Mouse (Mus musculus): ENCODE data around the gene Tbc1d17. TPM values are rescaled to one million over a fixed set of nuclear protein-coding genes. Genes with fewer than 3 reads are reported as not detected.

The Tbc1d17 gene
- polyA plus RNA-seq, 1 experiment from 2014 or later, result 55.1 TPM

DNA sequence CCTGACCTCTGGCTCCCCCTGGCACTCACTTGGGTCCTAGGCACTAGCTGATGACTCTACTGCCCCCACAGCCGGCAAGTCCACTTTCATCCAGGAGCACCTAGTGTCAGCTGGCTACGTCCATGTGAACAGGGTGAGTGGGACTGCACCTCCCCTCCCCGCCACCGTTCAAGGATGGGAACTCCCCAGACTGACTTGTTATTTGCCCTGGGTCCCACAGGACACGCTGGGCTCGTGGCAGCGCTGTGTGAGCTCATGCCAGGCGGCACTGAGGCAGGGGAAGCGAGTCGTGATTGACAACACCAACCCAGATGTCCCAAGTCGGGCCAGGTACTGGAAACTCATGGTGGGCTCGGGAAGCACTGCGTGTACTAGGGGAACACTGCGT lies 12.5 kb upstream of the Tbc1d17 start:
- Histone ChIP-seq H3K4me3 (ENCODE audit: low read depth, low read length) (no peak overlapping the region), H3K9ac (replicated peaks; ENCODE audit: low read length) (no peak overlapping the region), H3K27me3 (ENCODE audit: control insufficient read depth, insufficient read depth, low read length) (no peaks in the 10 kb centered on the region), H3K9me3 (replicated peaks; ENCODE audit: control insufficient read depth, low read length) (no peaks in the 10 kb centered on the region), H3K4me1 (ENCODE audit: control insufficient read depth, insufficient read depth, low read length) (no peaks in the 10 kb centered on the region; the same call in 1 of the 2 replicates), H3K4me2 (ENCODE audit: low read depth, low read length) (no peak overlapping the region), H3K27ac (replicated peaks; ENCODE audit: low read depth, low read length) (no peak overlapping the region), H3K36me3 (replicated peaks; ENCODE audit: control insufficient read depth, insufficient read depth, low read depth, low read length) (peaks cover 23% of the 10 kb centered on the region)
- WGBS, result 80% methylated on average over 14 of the region's 14 CpGs
- DNase-seq (ENCODE audit: low spot score), result no peak
- no peak for ATAC-seq (replicated peaks; ENCODE audit: insufficient number of reproducible peaks, low FRiP score, low TSS enrichment, low read depth)

DNA sequence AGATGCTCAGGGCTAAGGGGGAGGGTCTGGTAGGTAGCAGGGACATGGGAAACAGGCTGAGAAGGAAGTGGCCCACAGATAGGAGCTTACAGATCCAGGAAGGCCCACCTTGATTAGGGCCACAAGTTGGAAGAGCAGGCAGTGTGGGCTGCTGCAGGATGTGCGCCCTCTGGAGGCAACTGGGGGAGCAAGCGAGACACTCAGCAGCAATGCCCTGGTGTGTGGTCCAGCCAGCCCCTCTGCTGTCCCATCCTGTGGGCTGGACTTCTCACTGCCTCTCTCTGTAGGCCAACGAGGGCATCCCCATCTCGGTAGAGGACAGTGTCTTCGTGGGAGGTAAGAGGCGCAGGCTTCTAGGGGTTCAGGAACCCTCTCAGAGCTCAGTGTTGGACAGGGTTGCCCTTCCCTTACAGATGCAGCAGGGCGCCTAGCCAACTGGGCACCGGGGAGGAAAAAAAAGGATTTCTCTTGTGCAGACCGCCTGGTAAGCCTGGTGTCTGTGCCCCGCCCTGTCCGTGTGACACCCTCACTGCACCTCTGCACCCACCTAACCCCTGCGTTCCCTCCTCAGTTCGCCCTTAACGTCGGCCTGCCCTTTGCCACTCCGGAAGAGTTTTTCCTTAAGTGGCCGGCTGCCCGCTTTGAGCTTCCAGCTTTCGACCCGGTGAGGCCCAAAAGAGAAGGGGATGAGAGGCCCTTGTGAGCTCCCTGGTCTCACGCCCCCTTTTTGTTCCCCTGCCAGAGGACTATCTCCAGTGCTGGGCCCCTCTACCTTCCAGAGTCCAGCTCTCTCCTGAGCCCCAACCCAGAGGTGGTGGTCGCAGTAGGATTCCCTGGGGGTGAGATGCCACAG lies 11.9 kb upstream of the Tbc1d17 start:
- Histone ChIP-seq H3K27me3 (ENCODE audit: control insufficient read depth, insufficient read depth, low read length) (no peaks in the 10 kb centered on the region), H3K4me3 (ENCODE audit: low read depth, low read length) (no peak overlapping the region), H3K4me1 (ENCODE audit: control insufficient read depth, insufficient read depth, low read length) (no peaks in the 10 kb centered on the region; the same call in 1 of the 2 replicates), H3K27ac (replicated peaks; ENCODE audit: low read depth, low read length) (peak overlapping the region; percentile 59; the same call in 1 of the 2 replicates), H3K9ac (replicated peaks; ENCODE audit: low read length) (0 out of 2 replicates have a peak overlapping the region, but pooled peaks have one; percentile 9), H3K9me3 (replicated peaks; ENCODE audit: control insufficient read depth, low read length) (no peaks in the 10 kb centered on the region), H3K4me2 (ENCODE audit: low read depth, low read length) (no peak overlapping the region), H3K36me3 (replicated peaks; ENCODE audit: control insufficient read depth, insufficient read depth, low read depth, low read length) (peaks cover 23% of the 10 kb centered on the region)
- 62% methylated on average over 22 of the region's 22 CpGs for WGBS
- DNase-seq (ENCODE audit: low spot score) (peak; percentile 78), ATAC-seq (replicated peaks; ENCODE audit: insufficient number of reproducible peaks, low FRiP score, low TSS enrichment, low read depth) (peak; percentile 23; the same call in 1 of the 2 replicates)

DNA sequence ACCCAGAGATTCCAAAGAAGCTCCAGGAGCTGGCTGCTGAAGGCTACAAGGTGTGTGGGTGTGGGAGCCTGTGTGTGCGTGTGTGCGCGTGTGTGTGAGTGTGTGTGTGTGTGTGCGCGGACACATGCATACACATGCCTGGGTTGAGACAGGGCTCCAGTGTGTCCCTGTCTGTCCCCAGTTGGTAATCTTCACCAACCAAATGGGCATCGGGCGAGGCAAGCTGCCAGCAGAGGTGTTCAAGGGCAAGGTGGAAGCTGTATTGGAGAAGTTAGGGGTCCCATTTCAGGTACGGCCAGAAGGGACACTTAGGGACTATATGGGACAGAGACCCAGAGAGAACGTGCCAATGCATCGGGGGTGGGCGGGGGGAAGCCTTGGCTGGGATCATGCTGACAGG lies 11.0 kb upstream of the Tbc1d17 start:
- H3K4me1 ChIP-seq (ENCODE audit: control insufficient read depth, insufficient read depth, low read length), result peaks cover 3% of the 10 kb centered on the region
- H3K27ac ChIP-seq (replicated peaks; ENCODE audit: low read depth, low read length), result no peak overlapping the region
- H3K27me3 ChIP-seq (ENCODE audit: control insufficient read depth, insufficient read depth, low read length), result no peaks in the 10 kb centered on the region
- no peaks in the 10 kb centered on the region for H3K9me3 ChIP-seq (replicated peaks; ENCODE audit: control insufficient read depth, low read length)
- no peak overlapping the region for H3K9ac ChIP-seq (replicated peaks; ENCODE audit: low read length)
- H3K4me3 ChIP-seq (ENCODE audit: low read depth, low read length), result no peak overlapping the region
- ATAC-seq (replicated peaks; ENCODE audit: insufficient number of reproducible peaks, low FRiP score, low TSS enrichment, low read depth) (no peak), DNase-seq (ENCODE audit: low spot score) (no peak)
- H3K4me2 ChIP-seq (ENCODE audit: low read depth, low read length), result no peak overlapping the region
- 88% methylated on average over 11 of the region's 11 CpGs for WGBS
- peaks cover 21% of the 10 kb centered on the region for H3K36me3 ChIP-seq (replicated peaks; ENCODE audit: control insufficient read depth, insufficient read depth, low read depth, low read length)

DNA sequence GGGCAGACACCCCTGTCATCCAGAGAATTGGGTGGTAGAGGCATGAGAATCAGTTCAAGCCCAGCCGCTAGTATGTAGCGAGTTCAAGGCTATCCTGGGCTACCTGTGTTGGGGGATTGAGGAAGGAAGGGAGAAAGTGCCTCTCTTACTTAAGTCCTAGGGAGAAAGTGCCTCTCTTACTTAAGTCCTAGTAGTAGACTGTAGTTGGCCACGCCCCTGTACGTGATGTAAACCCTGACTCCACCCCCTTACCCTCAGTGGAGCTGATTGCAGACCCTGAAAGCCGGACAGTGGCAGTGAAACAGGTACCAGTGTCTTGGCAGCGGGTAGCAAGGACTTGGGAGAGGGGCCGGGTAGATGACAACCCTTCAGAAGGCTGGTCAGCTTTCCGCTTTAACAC lies 9.0 kb upstream of the Tbc1d17 start:
- H3K9me3 ChIP-seq (replicated peaks; ENCODE audit: control insufficient read depth, low read length), result no peaks in the 10 kb centered on the region
- H3K27ac ChIP-seq (replicated peaks; ENCODE audit: low read depth, low read length), result no peak overlapping the region
- WGBS, result 22% methylated on average over 8 of the region's 8 CpGs
- H3K4me1 ChIP-seq (ENCODE audit: control insufficient read depth, insufficient read depth, low read length), result peaks cover 8% of the 10 kb centered on the region
- H3K4me2 ChIP-seq (ENCODE audit: low read depth, low read length), result peak overlapping the region; percentile 90
- H3K4me3 ChIP-seq (ENCODE audit: low read depth, low read length), result peak overlapping the region; percentile 73
- ATAC-seq (replicated peaks; ENCODE audit: insufficient number of reproducible peaks, low FRiP score, low TSS enrichment, low read depth) (no peak), DNase-seq (ENCODE audit: low spot score) (peak; percentile 53)
- no peaks in the 10 kb centered on the region for H3K27me3 ChIP-seq (ENCODE audit: control insufficient read depth, insufficient read depth, low read length)
- H3K36me3 ChIP-seq (replicated peaks; ENCODE audit: control insufficient read depth, insufficient read depth, low read depth, low read length), result peaks cover 8% of the 10 kb centered on the region
- peak overlapping the region; percentile 87 for H3K9ac ChIP-seq (replicated peaks; ENCODE audit: low read length)

DNA sequence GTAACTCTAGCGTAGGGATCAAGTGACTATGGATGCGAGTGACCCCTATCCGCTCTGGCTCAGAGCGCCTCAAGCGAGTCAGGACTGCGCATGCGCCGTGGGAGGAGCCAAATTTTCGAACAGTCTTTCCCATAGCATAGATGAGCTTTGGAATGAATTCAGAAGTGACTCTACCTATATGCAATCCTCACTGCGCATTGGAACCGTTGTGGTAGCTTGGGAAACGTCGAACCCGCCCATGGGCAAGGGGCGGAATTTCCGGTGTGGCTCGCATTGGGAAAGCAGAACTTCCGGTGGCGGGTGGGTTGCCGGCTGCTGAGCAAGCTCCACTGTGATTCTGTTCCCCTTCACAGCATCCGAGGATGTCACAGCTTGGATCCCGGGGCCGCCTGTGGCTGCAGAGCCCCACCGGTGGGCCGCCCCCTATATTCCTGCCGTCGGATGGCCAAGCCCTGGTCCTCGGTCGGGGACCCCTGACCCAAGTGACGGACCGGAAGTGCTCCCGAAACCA lies 8.2 kb upstream of the Tbc1d17 start, which contains the start of gene Pnkp:
Gene Pnkp, plus strand, starts transcription at position 98 of the 511 bp plus-strand sequence.
- peak; percentile 30; the same call in 1 of the 2 replicates for ATAC-seq (replicated peaks; ENCODE audit: insufficient number of reproducible peaks, low FRiP score, low TSS enrichment, low read depth)
- Histone ChIP-seq H3K4me1 (ENCODE audit: control insufficient read depth, insufficient read depth, low read length) (peaks cover 8% of the 10 kb centered on the region), H3K4me2 (ENCODE audit: low read depth, low read length) (peak within 1 kb of the TSS; percentile 90), H3K27ac (replicated peaks; ENCODE audit: low read depth, low read length) (peak within 1 kb of the TSS; percentile 63), H3K4me3 (ENCODE audit: low read depth, low read length) (peak within 1 kb of the TSS; percentile 73), H3K36me3 (replicated peaks; ENCODE audit: control insufficient read depth, insufficient read depth, low read depth, low read length) (no peaks in the 10 kb centered on the region; the same call in 1 of the 2 replicates), H3K9ac (replicated peaks; ENCODE audit: low read length) (peak within 1 kb of the TSS; percentile 87), H3K27me3 (ENCODE audit: control insufficient read depth, insufficient read depth, low read length) (no peaks in the 10 kb centered on the region), H3K9me3 (replicated peaks; ENCODE audit: control insufficient read depth, low read length) (no peaks in the 10 kb centered on the region)
- peak; percentile 92 for DNase-seq (ENCODE audit: low spot score)
- WGBS, result under 1% methylated on average over 32 of the region's 32 CpGs

DNA sequence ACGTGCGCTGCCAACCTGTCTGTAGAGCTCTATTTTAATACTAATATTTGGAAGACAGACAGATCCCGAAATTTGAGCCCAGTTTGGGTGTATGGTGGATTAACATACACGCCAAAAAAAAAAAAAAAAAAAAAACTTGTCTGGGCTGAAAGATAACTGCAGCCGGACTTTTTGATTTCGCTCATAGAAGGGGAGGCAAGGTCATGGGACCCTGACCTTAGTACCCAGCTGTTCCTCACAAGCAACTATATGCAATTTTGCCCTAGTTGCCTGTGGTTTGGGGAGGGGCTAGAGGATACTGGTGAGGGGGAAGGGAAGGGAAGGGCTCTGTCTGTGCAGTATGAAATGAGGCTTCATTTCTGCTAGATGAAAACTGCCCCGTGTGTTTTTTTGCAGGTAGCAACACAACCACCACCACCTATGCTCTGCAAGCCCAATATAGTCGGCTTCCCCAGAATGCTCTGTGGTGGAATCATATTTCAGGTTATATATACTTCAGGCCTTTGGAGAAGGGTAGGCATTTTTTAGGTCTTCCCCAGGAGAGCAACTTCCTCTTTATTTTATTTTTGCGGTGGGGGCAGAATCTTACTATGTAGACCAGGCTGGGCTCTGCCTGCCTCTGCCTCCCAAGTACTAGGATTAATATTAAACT lies 7.5 kb upstream of the Tbc1d17 start:
- H3K4me3 ChIP-seq (ENCODE audit: low read depth, low read length), result peak overlapping the region; percentile 73
- H3K9me3 ChIP-seq (replicated peaks; ENCODE audit: control insufficient read depth, low read length), result no peaks in the 10 kb centered on the region
- DNase-seq (ENCODE audit: low spot score) (no peak), ATAC-seq (replicated peaks; ENCODE audit: insufficient number of reproducible peaks, low FRiP score, low TSS enrichment, low read depth) (no peak)
- 65% methylated on average over 9 of the region's 9 CpGs for WGBS
- H3K4me2 ChIP-seq (ENCODE audit: low read depth, low read length), result peak overlapping the region; percentile 90
- H3K4me1 ChIP-seq (ENCODE audit: control insufficient read depth, insufficient read depth, low read length), result peaks cover 8% of the 10 kb centered on the region
- H3K27ac ChIP-seq (replicated peaks; ENCODE audit: low read depth, low read length), result 0 out of 2 replicates have a peak overlapping the region, but pooled peaks have one; percentile 63
- no peaks in the 10 kb centered on the region for H3K27me3 ChIP-seq (ENCODE audit: control insufficient read depth, insufficient read depth, low read length)
- no peaks in the 10 kb centered on the region; the same call in 1 of the 2 replicates for H3K36me3 ChIP-seq (replicated peaks; ENCODE audit: control insufficient read depth, insufficient read depth, low read depth, low read length)
- H3K9ac ChIP-seq (replicated peaks; ENCODE audit: low read length), result no peak overlapping the region

DNA sequence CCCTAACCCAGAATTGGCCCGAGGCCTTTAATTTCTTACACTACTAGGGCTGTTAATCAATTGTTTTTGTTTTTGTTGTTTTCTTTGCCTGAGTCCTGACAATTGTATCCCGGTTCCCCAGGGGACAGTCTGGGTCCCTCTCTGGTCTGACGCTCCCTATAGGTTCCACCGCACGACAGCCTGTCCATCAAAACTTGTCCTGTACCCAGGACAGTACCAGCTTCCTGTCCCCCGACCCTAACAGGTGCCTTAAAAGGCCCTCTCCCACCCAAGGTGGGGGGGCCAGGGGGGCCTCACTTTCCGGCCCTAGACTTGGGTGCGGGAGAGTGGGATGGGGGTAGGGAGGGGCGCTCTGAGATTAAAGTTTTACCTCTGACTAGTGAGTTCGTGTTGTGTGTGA lies 6.2 kb upstream of the Tbc1d17 start:
- Histone ChIP-seq H3K9me3 (replicated peaks; ENCODE audit: control insufficient read depth, low read length) (no peaks in the 10 kb centered on the region), H3K4me1 (ENCODE audit: control insufficient read depth, insufficient read depth, low read length) (peaks cover 8% of the 10 kb centered on the region), H3K27ac (replicated peaks; ENCODE audit: low read depth, low read length) (peak overlapping the region; percentile 81), H3K36me3 (replicated peaks; ENCODE audit: control insufficient read depth, insufficient read depth, low read depth, low read length) (no peaks in the 10 kb centered on the region; the same call in 1 of the 2 replicates), H3K4me3 (ENCODE audit: low read depth, low read length) (peak overlapping the region; percentile 47), H3K4me2 (ENCODE audit: low read depth, low read length) (peak overlapping the region; percentile 87), H3K9ac (replicated peaks; ENCODE audit: low read length) (peak overlapping the region; percentile 70), H3K27me3 (ENCODE audit: control insufficient read depth, insufficient read depth, low read length) (no peaks in the 10 kb centered on the region)
- DNase-seq (ENCODE audit: low spot score) (no peak), ATAC-seq (replicated peaks; ENCODE audit: insufficient number of reproducible peaks, low FRiP score, low TSS enrichment, low read depth) (no peak)
- 41% methylated on average over 10 of the region's 10 CpGs for WGBS
